Mouse (Mus musculus): ENCODE results near the gene Gulp1.

GRCm38 (mm10) chr1:44613294-44614041 is 62.2 kb downstream of the Gulp1 start:
- TF ChIP-seq CTCF (IDR thresholded peaks at IDR 0.05; ENCODE audit: control insufficient read depth, insufficient read depth, insufficient replicate concordance, low read depth, low read length) (no peak), POLR2A (IDR thresholded peaks at IDR 0.05; ENCODE audit: control insufficient read depth, low read depth, low read length) (no peak)
